Mouse (Mus musculus) heart, embryonic 16.5 days (tissue): ENCODE data around the gene Grin3b. TPM values are rescaled to one million over a fixed set of nuclear protein-coding genes. Genes with fewer than 3 reads are reported as not detected.

Source experiments
- ATAC-seq: fragments of 200-750 bp; cut with Nextera tagmentation; replicated peaks from 2 replicates; pipeline ENCODE4 v1.8.0; 2017; ENCODE audit warnings: moderate number of reproducible peaks; ENCODE audit not compliant: insufficient read depth, low FRiP score; ENCODE audit errors: extremely low read depth
- H3K27ac ChIP-seq: fragments of 300-500 bp; sonication (generic); 2 replicates; pipeline ENCODE4 v1.5.1; 2014; ENCODE audit warnings: mild to moderate bottlenecking, low read length, control low read depth, moderate library complexity
- H3K27me3 ChIP-seq: fragments of 300-500 bp; sonication (generic); 2 replicates; pipeline ENCODE4 v1.6.1; 2014; ENCODE audit warnings: low read length, mixed read lengths; ENCODE audit not compliant: control insufficient read depth, insufficient read depth
- H3K36me3 ChIP-seq: fragments of 300-500 bp; sonication (generic); 2 replicates; pipeline ENCODE4 v1.6.1; 2014; ENCODE audit not compliant: control insufficient read depth, insufficient read depth
- H3K4me1 ChIP-seq: fragments of 300-500 bp; sonication (generic); 2 replicates; pipeline ENCODE4 v1.6.1; 2014; ENCODE audit warnings: low read length, mixed read lengths; ENCODE audit not compliant: control insufficient read depth, insufficient read depth
- H3K4me2 ChIP-seq: fragments of 300-500 bp; sonication (generic); 2 replicates; pipeline ENCODE4 v1.6.1; 2014; ENCODE audit warnings: low read depth, mild to moderate bottlenecking, control low read depth, low read length
- H3K4me3 ChIP-seq: fragments of 300-500 bp; sonication (generic); 2 replicates; pipeline ENCODE4 v1.5.1; 2014; ENCODE audit warnings: mild to moderate bottlenecking, control low read depth, low read length
- H3K9ac ChIP-seq: fragments of 300-500 bp; sonication (generic); 2 replicates; pipeline ENCODE4 v1.6.1; 2014; ENCODE audit warnings: low read length, control low read depth
- H3K9me3 ChIP-seq: fragments of 300-500 bp; sonication (generic); replicated peaks from 2 replicates; pipeline ENCODE4 v1.6.1; 2016; ENCODE audit warnings: low read length; ENCODE audit not compliant: control insufficient read depth
- WGBS: fragments of 180-500 bp; shearing (Covaris S2); extraction: QIAGEN DNeasy Blood & Tissue Kit; methylation state at CpG from one replicate; pipeline ENCODE4 v1.1.7; 2014; 5-methylcytosine and 5-hydroxymethylcytosine counted together
- polyA plus RNA-seq: library from polyadenylated mRNA; unstranded; fragments of >200 nt; fragmentation: Nextera tagmentation; extraction: Ambion mirVana; gene quantifications from 2 replicates; pipeline ENCODE4 v1.2.1, GENCODE M21; 2015

Grin3b gene
- polyA plus RNA-seq, 1 experiment from 2014 or later = 0.25 TPM

DNA sequence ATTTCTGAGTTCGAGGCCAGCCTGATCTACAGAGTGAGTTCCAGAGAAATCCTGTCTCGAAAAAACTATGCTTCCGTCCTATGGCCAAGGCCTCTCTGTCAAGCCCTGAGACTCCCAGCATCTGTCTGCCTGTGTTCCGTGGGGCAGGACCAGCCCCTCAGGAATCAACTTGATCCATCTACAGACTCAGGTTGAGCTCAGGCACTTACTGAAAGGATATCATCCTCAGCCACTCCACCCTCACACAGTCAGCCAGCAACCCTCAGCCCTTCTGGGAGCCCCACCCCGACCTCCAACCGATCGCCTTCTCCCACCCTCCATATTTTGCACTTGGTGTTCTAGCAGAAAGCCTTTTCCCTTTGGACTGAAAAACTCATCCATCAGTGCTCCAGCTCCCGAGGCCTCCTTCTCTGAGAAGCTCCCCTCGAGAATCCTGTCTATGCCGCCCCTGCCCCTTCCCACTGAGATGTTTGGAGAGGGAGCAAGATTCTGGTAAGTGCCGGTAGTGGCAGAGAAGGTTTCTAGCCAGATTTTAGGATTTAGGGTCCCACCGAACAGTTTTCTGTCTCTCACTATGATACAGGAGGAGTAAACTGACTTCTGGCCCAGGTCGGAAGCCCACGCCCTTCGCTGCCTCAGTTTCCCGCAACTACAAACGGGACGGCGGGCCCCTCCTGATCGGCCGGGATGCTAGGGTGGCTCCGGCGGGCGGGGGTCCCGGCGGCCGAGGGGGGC is 17.4 kb downstream of the Grin3b start:
- Histone ChIP-seq H3K4me1 (peaks cover 41% of the 10 kb centered on the region), H3K36me3 (peaks cover 23% of the 10 kb centered on the region), H3K9ac (peak overlapping the region; percentile 95), H3K27me3 (no peaks in the 10 kb centered on the region), H3K27ac (peak overlapping the region; percentile 98), H3K9me3 (peaks cover 3% of the 10 kb centered on the region), H3K4me2 (peak overlapping the region; percentile 81), H3K4me3 (peak overlapping the region; percentile 89)
- 8% methylated on average over 27 of the region's 27 CpGs for WGBS
- no peak for ATAC-seq

DNA sequence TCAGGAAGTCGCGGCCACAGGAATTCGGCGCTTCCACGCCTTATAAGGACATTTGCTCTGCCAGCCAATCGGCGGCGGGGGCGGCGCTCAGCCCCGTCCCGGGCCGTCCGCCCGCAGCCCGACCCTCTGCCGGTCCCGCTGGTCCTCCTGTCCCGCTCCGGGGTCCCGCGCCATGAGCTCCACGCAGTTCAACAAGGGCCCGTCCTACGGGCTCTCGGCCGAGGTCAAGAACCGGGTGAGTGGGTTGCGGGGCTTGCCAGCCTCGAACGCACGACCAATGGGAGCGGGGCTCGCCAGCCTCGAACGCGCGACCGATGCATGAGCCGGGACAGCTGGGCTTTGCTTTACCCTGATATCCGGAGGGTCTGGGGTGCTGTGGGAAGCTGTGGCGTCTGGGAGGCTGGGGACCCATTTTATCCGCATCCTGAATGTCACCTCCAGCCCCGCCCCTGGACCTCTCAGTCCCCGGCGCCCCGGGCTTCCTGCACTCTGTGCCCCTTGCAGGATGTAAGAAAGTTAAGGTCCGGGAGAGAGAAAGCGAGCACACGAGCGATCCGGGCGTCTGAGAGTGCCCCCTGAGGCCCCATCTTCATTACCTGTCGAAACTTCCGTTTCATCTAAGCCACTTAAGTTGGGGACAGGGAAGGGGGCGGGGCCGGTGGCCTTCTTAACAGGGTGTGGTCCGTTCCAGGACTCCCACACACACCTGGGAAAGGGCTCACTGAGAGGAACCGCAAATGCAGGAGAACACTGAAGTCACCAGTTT is 18.2 kb downstream of the Grin3b start, which contains the start of gene Cnn2:
Gene Cnn2 (plus strand): TSS at position 79 of the 766 bp plus-strand sequence.
- peaks cover 3% of the 10 kb centered on the region for H3K9me3 ChIP-seq
- peaks cover 35% of the 10 kb centered on the region for H3K4me1 ChIP-seq
- ATAC-seq = 0 out of 2 replicates have a peak, but pooled peaks have one; percentile 7
- H3K27ac ChIP-seq = peak within 1 kb of the TSS; percentile 98
- H3K36me3 ChIP-seq = peaks cover 31% of the 10 kb centered on the region
- peak within 1 kb of the TSS; percentile 95 for H3K9ac ChIP-seq
- H3K4me2 ChIP-seq = peak within 1 kb of the TSS; percentile 81
- no peaks in the 10 kb centered on the region for H3K27me3 ChIP-seq
- under 1% methylated on average over 59 of the region's 59 CpGs for WGBS
- H3K4me3 ChIP-seq = peak within 1 kb of the TSS; percentile 89

DNA sequence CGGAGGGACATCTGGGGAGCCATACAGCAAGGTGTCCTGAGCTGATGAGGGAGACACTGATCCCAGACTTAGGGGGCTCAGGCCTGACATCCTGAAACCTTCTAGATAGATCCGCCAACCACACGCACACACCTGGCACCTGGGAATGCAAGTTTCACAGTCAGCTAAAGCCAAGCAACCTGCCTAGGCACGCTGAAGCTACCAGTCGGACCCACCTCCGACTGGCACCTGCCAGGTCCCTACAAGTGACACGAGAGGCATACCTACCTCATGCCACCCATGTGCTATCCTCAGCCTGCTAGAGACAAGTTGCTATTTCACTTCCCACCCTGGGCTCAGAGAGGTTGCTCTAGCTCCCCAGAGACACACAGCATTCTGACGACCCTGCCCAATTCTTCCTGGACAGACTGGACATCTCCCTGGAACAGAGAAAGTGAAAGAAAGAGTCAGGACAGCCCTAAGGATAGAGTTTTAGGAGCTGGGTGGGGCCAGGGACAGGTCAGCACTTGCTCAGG is 18.8 kb downstream of the Grin3b start:
- no peaks in the 10 kb centered on the region for H3K27me3 ChIP-seq
- peak overlapping the region; percentile 98 for H3K27ac ChIP-seq
- WGBS = 24% methylated on average over 8 of the region's 8 CpGs
- H3K4me3 ChIP-seq = peak overlapping the region; percentile 89
- H3K4me1 ChIP-seq = peaks cover 38% of the 10 kb centered on the region
- H3K9me3 ChIP-seq = peaks cover 3% of the 10 kb centered on the region
- peak overlapping the region; percentile 95 for H3K9ac ChIP-seq
- peak overlapping the region; percentile 81 for H3K4me2 ChIP-seq
- no peak for ATAC-seq
- H3K36me3 ChIP-seq = peaks cover 31% of the 10 kb centered on the region

GRCm38 (mm10) chr10:79989870-79990269 is 19.4 kb downstream of the Grin3b start:
- 10% methylated on average over 15 of the region's 15 CpGs for WGBS
- Histone ChIP-seq H3K9me3 (peaks cover 3% of the 10 kb centered on the region), H3K4me1 (peaks cover 39% of the 10 kb centered on the region), H3K27ac (peak overlapping the region; percentile 98; the same call in 1 of the 2 replicates), H3K9ac (peak overlapping the region; percentile 95), H3K36me3 (peaks cover 34% of the 10 kb centered on the region), H3K4me2 (peak overlapping the region; percentile 81), H3K4me3 (peak overlapping the region; percentile 89), H3K27me3 (no peaks in the 10 kb centered on the region)
- no peak for ATAC-seq

DNA sequence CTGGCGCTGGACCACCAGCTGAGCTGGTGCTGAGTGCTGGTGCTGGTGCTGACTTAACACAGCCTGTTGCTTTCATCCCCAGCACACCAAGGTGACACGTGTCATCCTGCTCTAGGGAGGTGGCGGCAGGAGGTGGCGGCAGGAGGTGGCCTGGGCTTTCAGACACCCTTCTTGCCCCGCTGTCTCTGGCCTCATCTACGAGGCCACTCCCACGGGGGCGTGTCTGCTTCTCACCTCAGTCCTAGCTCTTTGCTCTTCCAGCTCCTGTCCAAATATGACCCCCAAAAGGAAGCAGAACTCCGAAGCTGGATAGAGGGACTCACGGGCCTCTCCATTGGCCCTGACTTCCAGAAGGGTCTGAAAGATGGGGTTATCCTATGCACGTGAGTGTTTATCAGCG is 20.6 kb downstream of the Grin3b start:
- Histone ChIP-seq H3K4me1 (peaks cover 37% of the 10 kb centered on the region), H3K27ac (no peak overlapping the region), H3K27me3 (no peaks in the 10 kb centered on the region), H3K4me3 (no peak overlapping the region), H3K4me2 (no peak overlapping the region), H3K9ac (no peak overlapping the region), H3K9me3 (peaks cover 3% of the 10 kb centered on the region), H3K36me3 (peaks cover 37% of the 10 kb centered on the region)
- WGBS = 74% methylated on average over 12 of the region's 12 CpGs
- ATAC-seq = no peak

- Histone ChIP-seq H3K27me3 (no peaks in the 10 kb centered on the region), H3K4me3 (no peak overlapping the region), H3K4me1 (peaks cover 32% of the 10 kb centered on the region), H3K9me3 (peaks cover 3% of the 10 kb centered on the region), H3K27ac (no peak overlapping the region), H3K4me2 (no peak overlapping the region), H3K36me3 (peaks cover 37% of the 10 kb centered on the region), H3K9ac (no peak overlapping the region)
- 82% methylated on average over 6 of the region's 6 CpGs for WGBS
- no peak for ATAC-seq
Measured at GRCm38 (mm10) chr10:79991548-79991947, 21.0 kb downstream of the Grin3b start.

DNA sequence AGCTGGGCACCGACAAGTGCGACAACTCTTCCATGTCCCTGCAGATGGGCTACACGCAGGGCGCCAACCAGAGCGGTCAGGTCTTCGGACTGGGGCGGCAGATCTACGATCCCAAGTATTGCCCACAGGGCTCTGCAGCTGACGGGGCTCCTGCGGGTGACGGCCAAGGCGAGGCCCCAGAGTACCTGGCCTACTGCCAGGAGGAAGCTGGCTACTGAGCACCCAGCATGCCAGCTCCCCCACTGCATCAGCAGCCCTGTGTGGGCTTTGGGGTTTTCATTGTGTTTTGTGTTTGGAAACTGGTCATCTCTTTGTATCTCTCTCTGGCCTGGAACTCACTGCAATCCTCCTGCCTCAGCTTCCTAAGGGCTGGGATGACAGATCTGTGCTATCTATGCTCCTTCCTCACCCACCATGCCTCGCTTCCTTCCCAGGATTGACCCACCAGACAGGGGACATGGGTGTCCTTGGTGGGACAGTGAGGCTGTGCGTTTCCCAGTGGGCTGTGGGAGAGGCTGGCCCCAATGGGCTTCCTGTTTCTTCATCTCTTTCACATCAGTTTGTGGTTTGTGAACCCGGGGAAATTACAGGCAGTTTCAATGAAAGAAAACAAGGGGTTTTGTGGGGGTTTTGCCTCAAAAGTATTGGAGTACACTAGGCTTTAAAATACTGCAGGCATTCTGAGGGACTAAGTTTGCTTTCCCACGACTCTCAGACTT is 24.0 kb downstream of the Grin3b start:
- WGBS = 70% methylated on average over 16 of the region's 16 CpGs
- peaks cover 37% of the 10 kb centered on the region for H3K36me3 ChIP-seq

GRCm38 (mm10) chr10:79995636-79996035 is 25.1 kb downstream of the Grin3b start:
- peaks cover 18% of the 10 kb centered on the region for H3K4me1 ChIP-seq
- H3K27ac ChIP-seq = peak overlapping the region; percentile 55
- H3K4me2 ChIP-seq = no peak overlapping the region
- peaks cover 37% of the 10 kb centered on the region for H3K36me3 ChIP-seq
- no peak for ATAC-seq
- no peak overlapping the region for H3K9ac ChIP-seq
- H3K9me3 ChIP-seq = peaks cover 3% of the 10 kb centered on the region
- H3K27me3 ChIP-seq = no peaks in the 10 kb centered on the region
- WGBS = 67% methylated on average over 1 of the region's 1 CpGs
- no peak overlapping the region for H3K4me3 ChIP-seq

More for the DNA sequence above, 24.0 kb downstream of the Grin3b start:
- ATAC-seq = no peak
- H3K9me3 ChIP-seq = peaks cover 3% of the 10 kb centered on the region
- peaks cover 21% of the 10 kb centered on the region for H3K4me1 ChIP-seq
- H3K4me3 ChIP-seq = no peak overlapping the region
- no peak overlapping the region for H3K9ac ChIP-seq
- H3K27ac ChIP-seq = peak overlapping the region; percentile 30; the same call in 1 of the 2 replicates
- no peak overlapping the region for H3K4me2 ChIP-seq
- H3K27me3 ChIP-seq = no peaks in the 10 kb centered on the region
